Mouse (Mus musculus): ENCODE data around the gene Spock2.

DNA sequence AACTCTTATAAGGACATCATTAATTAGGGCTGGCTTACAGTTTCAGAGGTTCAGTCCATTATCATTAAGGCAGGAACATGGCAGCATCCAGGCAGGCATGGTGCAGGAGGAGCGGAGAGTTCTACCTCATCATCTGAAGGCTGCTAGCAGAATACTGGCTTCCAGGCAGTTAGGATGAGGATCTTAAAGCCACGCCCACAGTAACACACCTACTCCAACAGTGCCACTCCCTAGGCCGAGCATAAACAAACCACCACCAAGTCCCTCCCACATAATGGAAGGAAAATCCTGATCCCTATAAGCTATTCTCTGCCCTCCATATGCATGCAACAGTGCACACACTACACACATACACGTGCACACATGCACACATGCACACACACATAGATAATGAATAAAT lies 66.3 kb downstream of the Spock2 start:
- no peak for TF ChIP-seq CTCF (IDR thresholded peaks at IDR 0.05)
- TF ChIP-seq EP300 (IDR thresholded peaks at IDR 0.05), result no peak
